Mouse (Mus musculus) embryo, embryonic 10 days (tissue): ENCODE results near the gene Ptk7.

Source experiments
- DNase-seq: peaks from one replicate; pipeline ENCODE4 v3.0.0-alpha.2; 2015; ENCODE audit warnings: low spot score

The Ptk7 gene

GRCm38 (mm10) chr17:46609721-46610514 is 19.4 kb downstream of the Ptk7 start:
- peak; percentile 58 for DNase-seq

- no peak for DNase-seq
These were observed 23.3 kb downstream of the Ptk7 start for GRCm38 (mm10) chr17:46605987-46606386.

GRCm38 (mm10) chr17:46605126-46605525 is 24.2 kb downstream of the Ptk7 start:
- no peak for DNase-seq

GRCm38 (mm10) chr17:46603229-46603628 is 26.1 kb downstream of the Ptk7 start:
- no peak for DNase-seq

- DNase-seq, result no peak
These were observed 27.1 kb downstream of the Ptk7 start for GRCm38 (mm10) chr17:46602212-46602611.

GRCm38 (mm10) chr17:46600569-46600968 is 28.7 kb downstream of the Ptk7 start:
- DNase-seq, result no peak

GRCm38 (mm10) chr17:46598963-46599362 is 30.3 kb downstream of the Ptk7 start:
- DNase-seq, result no peak

GRCm38 (mm10) chr17:46597956-46598355 is 31.3 kb downstream of the Ptk7 start:
- no peak for DNase-seq

GRCm38 (mm10) chr17:46595336-46595735 is 34.0 kb downstream of the Ptk7 start:
- no peak for DNase-seq

GRCm38 (mm10) chr17:46594606-46595005 is 34.7 kb downstream of the Ptk7 start:
- DNase-seq, result peak; percentile 60

GRCm38 (mm10) chr17:46593124-46593523 is 36.2 kb downstream of the Ptk7 start:
- DNase-seq, result no peak

GRCm38 (mm10) chr17:46591406-46591805 is 37.9 kb downstream of the Ptk7 start:
- DNase-seq, result no peak

GRCm38 (mm10) chr17:46590439-46590838 is 38.9 kb downstream of the Ptk7 start:
- no peak for DNase-seq

- DNase-seq, result no peak
These were observed 39.5 kb downstream of the Ptk7 start for GRCm38 (mm10) chr17:46589635-46590314.

GRCm38 (mm10) chr17:46588913-46589312 is 40.4 kb downstream of the Ptk7 start:
- DNase-seq, result no peak

GRCm38 (mm10) chr17:46588173-46588572 is 41.1 kb downstream of the Ptk7 start:
- DNase-seq, result no peak

GRCm38 (mm10) chr17:46586327-46586726 is 43.0 kb downstream of the Ptk7 start:
- no peak for DNase-seq

- peak; percentile 54 for DNase-seq
These were observed 50.7 kb downstream of the Ptk7 start for GRCm38 (mm10) chr17:46578650-46579049.

GRCm38 (mm10) chr17:46576070-46576469 is 53.2 kb downstream of the Ptk7 start:
- no peak for DNase-seq

GRCm38 (mm10) chr17:46574535-46574934 is 54.8 kb downstream of the Ptk7 start:
- no peak for DNase-seq

- DNase-seq, result no peak
These were observed 58.3 kb downstream of the Ptk7 start for GRCm38 (mm10) chr17:46571005-46571404.

GRCm38 (mm10) chr17:46559146-46559545 is 70.2 kb downstream of the Ptk7 start:
- no peak for DNase-seq

GRCm38 (mm10) chr17:46558151-46558550 is 71.2 kb downstream of the Ptk7 start:
- DNase-seq, result no peak
